Mouse (Mus musculus): ENCODE measurements around the gene Gm42878. TPM values are rescaled to one million over a fixed set of nuclear protein-coding genes. Genes with fewer than 3 reads are reported as not detected.
"Not testable (repeated sequence)": the region's sequence is repeated elsewhere in the genome, so short reads cannot be mapped to it uniquely, and the experiment has no call there.

Gene Gm42878
- polyA plus RNA-seq, 2 experiments: 0.31 to 0.69 TPM

DNA sequence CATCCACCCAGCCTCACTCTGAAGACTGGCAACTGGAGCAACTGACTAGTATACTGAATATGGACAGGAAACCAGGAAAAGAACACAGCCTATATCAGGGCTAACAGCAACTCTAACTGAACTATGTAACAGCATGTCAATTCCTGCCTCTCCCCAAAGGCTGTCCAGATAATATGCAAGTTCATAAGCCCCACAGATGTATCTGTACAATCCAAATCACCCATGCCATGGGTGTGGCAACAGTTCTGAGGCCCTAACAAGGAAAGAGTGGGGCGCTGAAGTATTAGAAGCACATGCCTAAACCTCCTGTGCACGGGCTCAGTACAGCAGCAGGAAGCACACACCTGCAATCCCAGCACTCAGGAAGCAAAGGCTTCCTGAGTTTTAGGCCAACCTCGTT is 10.2 kb downstream of the Gm42878 start:
- Histone ChIP-seq H3K4me3 (replicated peaks; ENCODE audit: low read length) (no peak overlapping the region), H3K36me3 (ENCODE audit: control insufficient read depth, insufficient read depth, low read length) (peaks cover 87% of the 10 kb centered on the region), H3K9me3 (ENCODE audit: control insufficient read depth, low read length) (no peaks in the 10 kb centered on the region), H3K4me1 (ENCODE audit: control insufficient read depth, insufficient read depth, low read length) (no peaks in the 10 kb centered on the region), H3K4me2 (replicated peaks; ENCODE audit: low read depth, low read length, severe bottlenecking) (no peak overlapping the region), H3K9ac (ENCODE audit: low read depth, low read length, severe bottlenecking) (no peak overlapping the region), H3K27me3 (ENCODE audit: control insufficient read depth, insufficient read depth, low read length) (no peaks in the 10 kb centered on the region), H3K27ac (replicated peaks; ENCODE audit: low read depth, low read length) (no peak overlapping the region)
- WGBS: 93% methylated on average over 3 of the region's 3 CpGs
- no peak for TF ChIP-seq POLR2A (IDR thresholded peaks at IDR 0.05; ENCODE audit: borderline replicate concordance, extremely low read depth, insufficient read depth, insufficient read length)
- DNase-seq (ENCODE audit: low spot score) (no peak), ATAC-seq (ENCODE audit: low FRiP score, low read depth) (no peak)

DNA sequence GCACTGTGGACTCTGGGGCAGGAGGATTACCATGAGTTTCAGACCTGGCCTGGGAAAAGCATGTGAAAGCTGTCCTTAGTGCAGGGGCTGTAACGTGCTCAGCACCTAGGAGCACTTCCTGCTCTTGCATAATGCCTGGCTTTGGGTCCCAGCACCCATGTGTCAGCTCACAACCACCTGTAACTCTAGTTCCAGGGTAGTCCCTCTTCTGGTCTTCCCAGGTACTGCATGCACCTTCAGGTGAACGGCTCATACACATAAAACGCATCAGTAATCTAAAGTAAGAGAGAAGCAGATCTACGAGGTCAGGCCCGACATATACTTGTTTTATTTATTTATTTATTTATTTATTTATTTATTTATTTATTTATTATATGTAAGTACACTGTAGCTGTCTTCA is 10.8 kb downstream of the Gm42878 start:
- no peak for DNase-seq (ENCODE audit: low spot score)
- TF ChIP-seq POLR2A (IDR thresholded peaks at IDR 0.05; ENCODE audit: borderline replicate concordance, extremely low read depth, insufficient read depth, insufficient read length): no peak

DNA sequence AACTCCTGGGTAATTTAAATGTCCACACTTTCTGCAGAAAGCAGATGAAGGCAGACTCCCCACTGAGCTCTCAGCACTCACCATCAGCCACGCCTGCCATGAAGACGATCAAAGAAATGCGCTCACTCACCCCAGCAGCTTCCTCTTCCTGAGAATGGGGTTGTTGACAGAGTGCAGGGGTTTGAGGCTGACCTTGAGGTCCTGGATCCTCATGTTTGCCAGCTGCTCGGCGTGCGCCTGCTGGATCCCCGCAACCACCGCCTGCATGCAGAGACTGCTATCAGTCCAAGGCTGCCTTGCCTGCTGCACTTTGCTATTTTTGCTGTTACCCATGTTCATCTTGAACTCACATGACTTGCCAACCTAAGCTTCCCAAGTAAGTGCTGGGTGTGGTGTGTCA is 18.3 kb downstream of the Gm42878 start:
- Histone ChIP-seq H3K36me3 (ENCODE audit: control insufficient read depth, insufficient read depth, low read length) (peaks cover 86% of the 10 kb centered on the region), H3K27me3 (ENCODE audit: control insufficient read depth, insufficient read depth, low read length) (no peaks in the 10 kb centered on the region), H3K9me3 (ENCODE audit: control insufficient read depth, low read length) (no peaks in the 10 kb centered on the region), H3K27ac (replicated peaks; ENCODE audit: low read depth, low read length) (no peak overlapping the region), H3K9ac (ENCODE audit: low read depth, low read length, severe bottlenecking) (no peak overlapping the region), H3K4me1 (ENCODE audit: control insufficient read depth, insufficient read depth, low read length) (no peaks in the 10 kb centered on the region), H3K4me3 (replicated peaks; ENCODE audit: low read length) (no peak overlapping the region), H3K4me2 (replicated peaks; ENCODE audit: low read depth, low read length, severe bottlenecking) (no peak overlapping the region)
- no peak for TF ChIP-seq POLR2A (IDR thresholded peaks at IDR 0.05; ENCODE audit: borderline replicate concordance, extremely low read depth, insufficient read depth, insufficient read length)
- ATAC-seq (ENCODE audit: low FRiP score, low read depth) (no peak), DNase-seq (ENCODE audit: low spot score) (no peak)
- WGBS: 76% methylated on average over 8 of the region's 8 CpGs

More for the DNA sequence above, 10.8 kb downstream of the Gm42878 start:
- H3K9ac ChIP-seq (ENCODE audit: low read depth, low read length, severe bottlenecking): no peak overlapping the region
- no peak for ATAC-seq (ENCODE audit: low FRiP score, low read depth)
- no peak overlapping the region for H3K27ac ChIP-seq (replicated peaks; ENCODE audit: low read depth, low read length)
- H3K9me3 ChIP-seq (ENCODE audit: control insufficient read depth, low read length): no peaks in the 10 kb centered on the region
- no peak overlapping the region for H3K4me2 ChIP-seq (replicated peaks; ENCODE audit: low read depth, low read length, severe bottlenecking)
- H3K36me3 ChIP-seq (ENCODE audit: control insufficient read depth, insufficient read depth, low read length): peaks cover 93% of the 10 kb centered on the region
- H3K4me3 ChIP-seq (replicated peaks; ENCODE audit: low read length): no peak overlapping the region
- no peaks in the 10 kb centered on the region for H3K27me3 ChIP-seq (ENCODE audit: control insufficient read depth, insufficient read depth, low read length)
- H3K4me1 ChIP-seq (ENCODE audit: control insufficient read depth, insufficient read depth, low read length): no peaks in the 10 kb centered on the region
- WGBS: 93% methylated on average over 5 of the region's 5 CpGs

DNA sequence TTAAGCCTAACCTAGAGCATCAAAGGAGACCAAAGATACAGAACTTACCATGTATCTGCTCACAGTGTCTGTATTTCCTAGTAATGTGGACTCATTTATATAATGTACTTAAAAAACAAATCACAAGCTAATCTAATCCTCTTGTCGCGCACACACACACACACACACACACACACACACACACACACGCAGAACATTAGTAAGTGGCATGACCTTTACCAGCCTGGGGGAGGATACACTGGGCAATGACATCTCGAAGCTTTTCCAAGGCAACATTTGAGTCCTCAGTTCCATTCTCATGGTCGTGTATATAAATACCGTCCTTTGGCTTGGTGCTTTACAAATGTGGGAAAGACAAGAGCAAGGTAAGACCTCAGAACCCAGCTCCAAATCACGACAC is 18.8 kb downstream of the Gm42878 start:
- TF ChIP-seq POLR2A (IDR thresholded peaks at IDR 0.05; ENCODE audit: borderline replicate concordance, extremely low read depth, insufficient read depth, insufficient read length): no peak
- Histone ChIP-seq H3K4me3 (replicated peaks; ENCODE audit: low read length) (no peak overlapping the region), H3K36me3 (ENCODE audit: control insufficient read depth, insufficient read depth, low read length) (peaks cover 86% of the 10 kb centered on the region), H3K4me1 (ENCODE audit: control insufficient read depth, insufficient read depth, low read length) (no peaks in the 10 kb centered on the region), H3K27ac (replicated peaks; ENCODE audit: low read depth, low read length) (no peak overlapping the region), H3K27me3 (ENCODE audit: control insufficient read depth, insufficient read depth, low read length) (no peaks in the 10 kb centered on the region), H3K9me3 (ENCODE audit: control insufficient read depth, low read length) (no peaks in the 10 kb centered on the region), H3K4me2 (replicated peaks; ENCODE audit: low read depth, low read length, severe bottlenecking) (no peak overlapping the region), H3K9ac (ENCODE audit: low read depth, low read length, severe bottlenecking) (no peak overlapping the region)
- no peak for ATAC-seq (ENCODE audit: low FRiP score, low read depth)
- DNase-seq (ENCODE audit: low spot score): no peak
- WGBS: 81% methylated on average over 7 of the region's 7 CpGs

DNA sequence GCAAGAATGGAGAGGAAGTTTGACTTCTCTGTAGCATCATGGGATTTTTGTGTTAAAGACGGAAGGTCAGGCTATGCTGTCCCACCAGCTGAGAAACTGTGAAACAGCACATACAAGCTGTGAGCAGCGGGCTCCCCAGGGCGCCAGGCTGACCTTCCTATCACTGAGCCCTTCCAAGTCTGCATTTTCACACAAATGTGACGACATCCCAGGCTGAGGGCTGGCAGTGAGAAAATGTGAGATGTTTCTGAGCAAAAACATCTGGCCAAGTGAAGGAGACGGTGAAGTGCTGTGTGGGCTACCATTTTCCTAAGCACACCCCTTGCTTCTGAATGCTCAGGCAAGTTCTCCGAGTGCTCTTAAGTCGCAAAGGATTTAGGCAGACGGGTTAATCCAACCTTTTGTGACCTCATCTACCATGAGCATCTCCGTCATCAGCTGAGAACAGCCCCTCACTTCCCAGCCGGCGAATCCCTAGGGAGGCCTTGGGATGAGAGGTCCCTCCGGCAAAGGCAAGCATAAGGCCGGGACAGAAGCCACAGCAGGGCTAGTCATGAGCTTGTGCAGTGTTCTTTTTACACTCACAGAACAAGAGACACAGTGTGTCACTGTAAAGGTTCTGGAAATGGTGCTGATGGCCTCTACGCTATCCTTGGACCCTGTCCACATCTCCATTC is 19.4 kb downstream of the Gm42878 start:
- H3K27me3 ChIP-seq (ENCODE audit: control insufficient read depth, insufficient read depth, low read length): no peaks in the 10 kb centered on the region
- H3K9me3 ChIP-seq (ENCODE audit: control insufficient read depth, low read length): no peaks in the 10 kb centered on the region
- no peaks in the 10 kb centered on the region for H3K4me1 ChIP-seq (ENCODE audit: control insufficient read depth, insufficient read depth, low read length)
- no peak overlapping the region for H3K4me3 ChIP-seq (replicated peaks; ENCODE audit: low read length)
- no peak for DNase-seq (ENCODE audit: low spot score)
- no peak overlapping the region for H3K4me2 ChIP-seq (replicated peaks; ENCODE audit: low read depth, low read length, severe bottlenecking)
- H3K36me3 ChIP-seq (ENCODE audit: control insufficient read depth, insufficient read depth, low read length): peaks cover 86% of the 10 kb centered on the region
- WGBS: 87% methylated on average over 14 of the region's 14 CpGs
- H3K27ac ChIP-seq (replicated peaks; ENCODE audit: low read depth, low read length): no peak overlapping the region
- no peak for ATAC-seq (ENCODE audit: low FRiP score, low read depth)
- no peak overlapping the region for H3K9ac ChIP-seq (ENCODE audit: low read depth, low read length, severe bottlenecking)
- TF ChIP-seq POLR2A (IDR thresholded peaks at IDR 0.05; ENCODE audit: borderline replicate concordance, extremely low read depth, insufficient read depth, insufficient read length): no peak

DNA sequence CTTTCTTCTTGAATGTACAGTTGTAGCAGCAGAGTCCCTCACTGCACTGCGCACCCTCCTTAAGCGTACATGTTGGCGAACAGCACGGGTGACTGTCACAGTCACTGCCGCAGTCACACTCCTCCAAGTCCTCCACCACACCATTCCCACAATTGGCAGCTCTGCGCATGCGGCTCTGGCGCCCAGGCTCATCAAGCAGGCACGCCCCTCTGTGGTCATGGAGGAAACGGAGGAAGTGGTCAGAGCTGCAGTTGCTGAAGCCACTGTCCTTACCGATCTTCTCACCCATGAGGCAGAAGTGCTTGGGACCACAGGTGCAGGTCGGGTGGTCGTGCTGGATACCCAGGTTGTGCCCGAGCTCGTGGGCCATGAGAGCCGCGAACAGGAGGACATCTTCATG is 25.5 kb downstream of the Gm42878 start:
- not testable (repeated sequence) for H3K4me2 ChIP-seq (replicated peaks; ENCODE audit: low read depth, low read length, severe bottlenecking); ATAC-seq (ENCODE audit: low FRiP score, low read depth); H3K4me3 ChIP-seq (replicated peaks; ENCODE audit: low read length); DNase-seq (ENCODE audit: low spot score); H3K27me3 ChIP-seq (ENCODE audit: control insufficient read depth, insufficient read depth, low read length); H3K4me1 ChIP-seq (ENCODE audit: control insufficient read depth, insufficient read depth, low read length); H3K27ac ChIP-seq (replicated peaks; ENCODE audit: low read depth, low read length); H3K9ac ChIP-seq (ENCODE audit: low read depth, low read length, severe bottlenecking); H3K9me3 ChIP-seq (ENCODE audit: control insufficient read depth, low read length)
- 87% methylated on average over 10 of the region's 17 CpGs for WGBS
- H3K36me3 ChIP-seq (ENCODE audit: control insufficient read depth, insufficient read depth, low read length): peaks cover 49% of the 10 kb centered on the region

Measured in limb, embryonic 14.5 days (tissue).